In genomic region chr3:153948176-153948575, GRCm38 (mm10) we compare ENCODE assay signal across 1 mouse cellular context.
TF ChIP-seq lines count a peak whose summit lies in the region.

No protein-coding gene starts in this region.

TF ChIP-seq in CH12.LX, 34 proteins besides CTCF, POLR2A, EP300 and RAD21:
- TF ChIP-seq ZMIZ1 (IDR thresholded peaks at IDR 0.05; ENCODE audit: low read depth, low read length) (no peak), BHLHE40 (IDR thresholded peaks at IDR 0.05; ENCODE audit: low read depth, low read length) (peak; percentile 61), ZC3H11A (IDR thresholded peaks at IDR 0.05; ENCODE audit: low read depth, low read length) (no peak), JUN (IDR thresholded peaks at IDR 0.05; ENCODE audit: insufficient read depth, low read depth, low read length) (no peak)
